Mouse (Mus musculus) liver (tissue): ENCODE data around the gene Nfix.

Experiments
- DNase-seq: peaks from one replicate; pipeline ENCODE4 v3.0.0-alpha.2; 2020; ENCODE audit warnings: mixed read lengths

The Nfix gene

GRCm38 (mm10) chr8:84764870-84765495 lies 35.2 kb downstream of the Nfix start:
- no peak for DNase-seq

GRCm38 (mm10) chr8:84764100-84764499 lies 36.0 kb downstream of the Nfix start:
- no peak for DNase-seq

GRCm38 (mm10) chr8:84760901-84761300 lies 39.2 kb downstream of the Nfix start:
- DNase-seq, result no peak

- no peak for DNase-seq
These were observed 39.7 kb downstream of the Nfix start for GRCm38 (mm10) chr8:84760405-84760805.

GRCm38 (mm10) chr8:84759718-84760117 lies 40.4 kb downstream of the Nfix start:
- no peak for DNase-seq

- peak; percentile 39 for DNase-seq
These were observed 41.0 kb downstream of the Nfix start for GRCm38 (mm10) chr8:84759126-84759525.

- no peak for DNase-seq
These were observed 41.8 kb downstream of the Nfix start for GRCm38 (mm10) chr8:84758308-84758707.

- no peak for DNase-seq
These were observed 42.6 kb downstream of the Nfix start for GRCm38 (mm10) chr8:84757501-84757900.

- no peak for DNase-seq
These were observed 47.2 kb downstream of the Nfix start for GRCm38 (mm10) chr8:84752734-84753582.

- DNase-seq, result no peak
These were observed 50.6 kb downstream of the Nfix start for GRCm38 (mm10) chr8:84749519-84749918.

GRCm38 (mm10) chr8:84745032-84745925 lies 54.9 kb downstream of the Nfix start:
- DNase-seq, result peak; percentile 47

- DNase-seq, result peak; percentile 69
These were observed 56.4 kb downstream of the Nfix start for GRCm38 (mm10) chr8:84743517-84744420.

- peak; percentile 29 for DNase-seq
These were observed 57.1 kb downstream of the Nfix start for GRCm38 (mm10) chr8:84743054-84743415.

- peak; percentile 59 for DNase-seq
These were observed 57.7 kb downstream of the Nfix start for GRCm38 (mm10) chr8:84742171-84743053.

GRCm38 (mm10) chr8:84740895-84741843 lies 59.0 kb downstream of the Nfix start:
- no peak for DNase-seq

GRCm38 (mm10) chr8:84739401-84739742 lies 60.8 kb downstream of the Nfix start:
- no peak for DNase-seq

GRCm38 (mm10) chr8:84738715-84739400 lies 61.3 kb downstream of the Nfix start:
- DNase-seq, result no peak

- peak; percentile 29 for DNase-seq
These were observed 61.9 kb downstream of the Nfix start for GRCm38 (mm10) chr8:84738266-84738665.

- DNase-seq, result peak; percentile 89
These were observed 62.5 kb downstream of the Nfix start for GRCm38 (mm10) chr8:84737608-84738007.
